Mouse (Mus musculus): ENCODE results near the gene Cacna1d. TPM values are rescaled to one million over a fixed set of nuclear protein-coding genes. Genes with fewer than 3 reads are reported as not detected.

The Cacna1d gene
- total RNA-seq, 2 experiments from 2014 or later = 0.27 to 0.64 TPM

- no peak for DNase-seq
Measured at GRCm38 (mm10) chr14:30204526-30204925, 286.7 kb downstream of the Cacna1d start.

GRCm38 (mm10) chr14:30200310-30200709 is 290.9 kb downstream of the Cacna1d start:
- DNase-seq = no peak

- DNase-seq = no peak
Measured at GRCm38 (mm10) chr14:30198882-30199281, 292.4 kb downstream of the Cacna1d start.

GRCm38 (mm10) chr14:30198116-30198515 is 293.1 kb downstream of the Cacna1d start:
- DNase-seq = no peak

GRCm38 (mm10) chr14:30196959-30197358 is 294.3 kb downstream of the Cacna1d start:
- no peak for DNase-seq

GRCm38 (mm10) chr14:30196235-30196634 is 295.0 kb downstream of the Cacna1d start:
- DNase-seq = no peak

GRCm38 (mm10) chr14:30190308-30190971 is 300.8 kb downstream of the Cacna1d start:
- no peak for DNase-seq

- no peak for DNase-seq
Measured at GRCm38 (mm10) chr14:30185616-30186274, 305.5 kb downstream of the Cacna1d start.

- no peak for DNase-seq
Measured at GRCm38 (mm10) chr14:30184445-30185152, 306.7 kb downstream of the Cacna1d start.

GRCm38 (mm10) chr14:30184013-30184412 is 307.2 kb downstream of the Cacna1d start:
- no peak for DNase-seq

- DNase-seq = no peak
Measured at GRCm38 (mm10) chr14:30182624-30183524, 308.4 kb downstream of the Cacna1d start.

- no peak for DNase-seq
Measured at GRCm38 (mm10) chr14:30178306-30178705, 312.9 kb downstream of the Cacna1d start.

GRCm38 (mm10) chr14:30177850-30178249 is 313.4 kb downstream of the Cacna1d start:
- DNase-seq = no peak

- no peak for DNase-seq
Measured at GRCm38 (mm10) chr14:30175362-30175761, 315.9 kb downstream of the Cacna1d start.

- no peak for DNase-seq
Measured at GRCm38 (mm10) chr14:30172821-30173755, 318.2 kb downstream of the Cacna1d start.

GRCm38 (mm10) chr14:30171593-30171992 is 319.7 kb downstream of the Cacna1d start:
- no peak for DNase-seq

GRCm38 (mm10) chr14:30171008-30171407 is 320.2 kb downstream of the Cacna1d start:
- DNase-seq = no peak

GRCm38 (mm10) chr14:30169455-30169854 is 321.8 kb downstream of the Cacna1d start:
- no peak for DNase-seq

GRCm38 (mm10) chr14:30168902-30169301 is 322.4 kb downstream of the Cacna1d start:
- DNase-seq = no peak

GRCm38 (mm10) chr14:30168387-30168786 is 322.9 kb downstream of the Cacna1d start:
- DNase-seq = no peak

GRCm38 (mm10) chr14:30167606-30168005 is 323.6 kb downstream of the Cacna1d start:
- no peak for DNase-seq

All from gastrocnemius, postnatal 25 days (tissue).